In genomic region chr17:88641836-88642235, GRCm38 (mm10) we compare ENCODE assay signal across 21 mouse cellular contexts. TPM values are rescaled to one million over a fixed set of nuclear protein-coding genes. Genes with fewer than 3 reads are reported as not detected.
"Had no signal": no experiment of that assay in that cellular context is flagged by ENCODE, and none has a peak within 500 bp of the region (broad histone marks: within the 10 kb centered on the region; RNA-seq: fewer than 3 reads in every experiment).

No protein-coding gene starts in this region.

- H3K4me1 ChIP-seq: midbrain, embryonic 13.5 days; neural tube, embryonic 13.5 days had no signal

- H3K9ac ChIP-seq: lung, embryonic 14.5 days; midbrain, embryonic 13.5 days; neural tube, embryonic 13.5 days; neural tube, embryonic 15.5 days had no signal

- H3K4me3 ChIP-seq: midbrain, embryonic 10.5 days; midbrain, embryonic 13.5 days; myocyte; neural tube, embryonic 13.5 days; neural tube, embryonic 15.5 days had no signal

- H3K27me3 ChIP-seq: midbrain, embryonic 13.5 days; neural tube, embryonic 13.5 days; neural tube, embryonic 15.5 days had no signal

- DNase-seq: lung, embryonic 14.5 days; lung, postnatal 10 days; lung, postnatal 4 days; retina, postnatal 1 day; right cerebral cortex, adult 18-20 months; right cerebral cortex, postnatal 25 days; right cerebral cortex, postnatal 4 days; spleen, adult 18-20 months; thymus, adult 18-20 months; thymus, postnatal 14 days had no signal

- H3K27ac ChIP-seq: midbrain, embryonic 10.5 days; midbrain, embryonic 13.5 days; neural tube, embryonic 13.5 days; neural tube, embryonic 15.5 days had no signal

- H3K9me3 ChIP-seq: midbrain, embryonic 10.5 days; midbrain, embryonic 13.5 days; neural tube, embryonic 13.5 days; neural tube, embryonic 15.5 days had no signal

- ATAC-seq: midbrain, embryonic 13.5 days; midbrain, embryonic 16.5 days had no signal

- H3K36me3 ChIP-seq: midbrain, embryonic 10.5 days; midbrain, embryonic 13.5 days; neural tube, embryonic 13.5 days; neural tube, embryonic 15.5 days had no signal

- H3K4me2 ChIP-seq: lung, embryonic 14.5 days; midbrain, embryonic 13.5 days; neural tube, embryonic 13.5 days; neural tube, embryonic 15.5 days had no signal

RNA-seq across cellular contexts. Expression of gene Gtf2a1l, which starts 26.6 kb away (rescaled TPM):
- total RNA-seq: megakaryocyte, adult 5-6 weeks; megakaryocyte-erythroid progenitor cell, adult 5-6 weeks had no signal
- polyA plus RNA-seq: liver, embryonic 16.5 days; lung, embryonic 14.5 days; myocyte; neural tube, embryonic 13.5 days; small intestine, adult 2 months; thymus, postnatal 0 days had no signal

RNA-seq across cellular contexts. Expression of gene Ston1, which starts 44.4 kb away (rescaled TPM):
- total RNA-seq: megakaryocyte, adult 5-6 weeks had no signal
